Mouse (Mus musculus) kidney, embryonic 14.5 days (tissue): ENCODE measurements around the gene Lpp. TPM values are rescaled to one million over a fixed set of nuclear protein-coding genes. Genes with fewer than 3 reads are reported as not detected.

Experiments
- ATAC-seq: fragments of 200-750 bp; cut with Nextera tagmentation; 2 replicates; pipeline ENCODE4 v1.8.0; 2017; ENCODE audit warnings: moderate number of reproducible peaks, mild to moderate bottlenecking, moderate TSS enrichment, moderate library complexity; ENCODE audit not compliant: low FRiP score, low TSS enrichment
- H3K27ac ChIP-seq: fragments of 300-500 bp; sonication (generic); 2 replicates; pipeline ENCODE4 v1.5.1; 2014; ENCODE audit warnings: low read depth, mild to moderate bottlenecking, low read length, moderate library complexity, mixed read lengths
- H3K27me3 ChIP-seq: fragments of 300-500 bp; sonication (generic); 2 replicates; pipeline ENCODE4 v1.6.1; 2014; ENCODE audit warnings: mild to moderate bottlenecking, low read length; ENCODE audit not compliant: control insufficient read depth, insufficient read depth
- H3K36me3 ChIP-seq: fragments of 300-500 bp; sonication (generic); 2 replicates; pipeline ENCODE4 v1.6.1; 2014; ENCODE audit warnings: low read length, mixed read lengths; ENCODE audit not compliant: control insufficient read depth, insufficient read depth
- H3K4me1 ChIP-seq: fragments of 300-500 bp; sonication (generic); 2 replicates; pipeline ENCODE4 v1.6.1; 2014; ENCODE audit warnings: low read length, mixed read lengths; ENCODE audit not compliant: control insufficient read depth, insufficient read depth
- H3K4me2 ChIP-seq: fragments of 300-500 bp; sonication (generic); replicated peaks from 2 replicates; pipeline ENCODE4 v1.6.1; 2014; ENCODE audit warnings: low read depth, mild to moderate bottlenecking, low read length
- H3K4me3 ChIP-seq: fragments of 300-500 bp; sonication (generic); 2 replicates; pipeline ENCODE4 v1.5.1; 2014; ENCODE audit warnings: mild to moderate bottlenecking, low read length
- H3K9ac ChIP-seq: fragments of 300-500 bp; sonication (generic); 2 replicates; pipeline ENCODE4 v1.6.1; 2014; ENCODE audit warnings: low read depth, mild to moderate bottlenecking, low read length, moderate library complexity
- H3K9me3 ChIP-seq: fragments of 300-500 bp; sonication (generic); 2 replicates; pipeline ENCODE4 v1.6.1; 2016; ENCODE audit warnings: low read length; ENCODE audit not compliant: control insufficient read depth
- WGBS: fragments of 180-500 bp; shearing (Covaris S2); extraction: QIAGEN DNeasy Blood & Tissue Kit; methylation state at CpG from one replicate; pipeline ENCODE4 v1.1.7; 2014; 5-methylcytosine and 5-hydroxymethylcytosine counted together
- polyA plus RNA-seq: library from polyadenylated mRNA; unstranded; fragments of >200 nt; fragmentation: Nextera tagmentation; extraction: Ambion mirVana; gene quantifications from 2 replicates; pipeline ENCODE4 v1.2.1, GENCODE M21; 2014

The Lpp gene
- polyA plus RNA-seq, 1 experiment from 2014 or later = 49.2 TPM

GRCm38 (mm10) chr16:24567562-24567961 is 174.3 kb downstream of the Lpp start:
- WGBS = 79% methylated on average over 3 of the region's 3 CpGs
- H3K27ac ChIP-seq = no peak overlapping the region
- H3K9ac ChIP-seq = no peak overlapping the region
- H3K27me3 ChIP-seq = no peaks in the 10 kb centered on the region
- H3K4me1 ChIP-seq = 0 out of 2 replicates have a peak, but pooled peaks cover 3% of the 10 kb centered on the region
- no peaks in the 10 kb centered on the region for H3K9me3 ChIP-seq
- no peaks in the 10 kb centered on the region for H3K36me3 ChIP-seq
- no peak for ATAC-seq
- H3K4me3 ChIP-seq = no peak overlapping the region
- no peak overlapping the region for H3K4me2 ChIP-seq

- Histone ChIP-seq H3K4me3 (no peak overlapping the region), H3K4me2 (no peak overlapping the region), H3K36me3 (no peaks in the 10 kb centered on the region), H3K4me1 (0 out of 2 replicates have a peak, but pooled peaks cover 3% of the 10 kb centered on the region), H3K9ac (no peak overlapping the region), H3K27ac (no peak overlapping the region), H3K9me3 (no peaks in the 10 kb centered on the region), H3K27me3 (no peaks in the 10 kb centered on the region)
- ATAC-seq = no peak
- WGBS = 34% methylated on average over 3 of the region's 3 CpGs
Measured at GRCm38 (mm10) chr16:24568061-24568460, 174.8 kb downstream of the Lpp start.

- Histone ChIP-seq H3K9ac (no peak overlapping the region), H3K4me1 (0 out of 2 replicates have a peak, but pooled peaks cover 3% of the 10 kb centered on the region), H3K4me2 (no peak overlapping the region), H3K9me3 (no peaks in the 10 kb centered on the region), H3K27ac (no peak overlapping the region), H3K36me3 (no peaks in the 10 kb centered on the region), H3K27me3 (no peaks in the 10 kb centered on the region), H3K4me3 (no peak overlapping the region)
- ATAC-seq = no peak
- WGBS = 80% methylated on average over 5 of the region's 5 CpGs
Measured at GRCm38 (mm10) chr16:24569681-24570080, 176.4 kb downstream of the Lpp start.

GRCm38 (mm10) chr16:24576999-24577398 is 183.7 kb downstream of the Lpp start:
- 0 out of 2 replicates have a peak, but pooled peaks cover 5% of the 10 kb centered on the region for H3K4me1 ChIP-seq
- no peaks in the 10 kb centered on the region for H3K36me3 ChIP-seq
- H3K27me3 ChIP-seq = no peaks in the 10 kb centered on the region
- no peaks in the 10 kb centered on the region for H3K9me3 ChIP-seq
- H3K27ac ChIP-seq = no peak overlapping the region
- no peak for ATAC-seq
- H3K4me3 ChIP-seq = no peak overlapping the region
- no peak overlapping the region for H3K4me2 ChIP-seq
- H3K9ac ChIP-seq = no peak overlapping the region
- WGBS = 89% methylated on average over 2 of the region's 2 CpGs

GRCm38 (mm10) chr16:24577798-24578197 is 184.5 kb downstream of the Lpp start:
- no peak overlapping the region for H3K4me3 ChIP-seq
- 0 out of 2 replicates have a peak, but pooled peaks cover 5% of the 10 kb centered on the region for H3K4me1 ChIP-seq
- no peak overlapping the region for H3K9ac ChIP-seq
- WGBS = 83% methylated on average over 2 of the region's 2 CpGs
- H3K9me3 ChIP-seq = no peaks in the 10 kb centered on the region
- H3K4me2 ChIP-seq = no peak overlapping the region
- H3K27ac ChIP-seq = no peak overlapping the region
- H3K27me3 ChIP-seq = no peaks in the 10 kb centered on the region
- no peak for ATAC-seq
- no peaks in the 10 kb centered on the region for H3K36me3 ChIP-seq

GRCm38 (mm10) chr16:24582847-24583246 is 189.5 kb downstream of the Lpp start:
- no peak overlapping the region for H3K4me2 ChIP-seq
- no peaks in the 10 kb centered on the region for H3K27me3 ChIP-seq
- H3K36me3 ChIP-seq = no peaks in the 10 kb centered on the region
- H3K9me3 ChIP-seq = no peaks in the 10 kb centered on the region
- H3K4me1 ChIP-seq = no peaks in the 10 kb centered on the region
- no peak overlapping the region for H3K4me3 ChIP-seq
- ATAC-seq = no peak
- H3K9ac ChIP-seq = no peak overlapping the region
- 95% methylated on average over 2 of the region's 2 CpGs for WGBS
- no peak overlapping the region for H3K27ac ChIP-seq

GRCm38 (mm10) chr16:24593535-24593934 is 200.2 kb downstream of the Lpp start:
- Histone ChIP-seq H3K27ac (no peak overlapping the region), H3K4me2 (no peak overlapping the region), H3K4me1 (no peaks in the 10 kb centered on the region), H3K4me3 (no peak overlapping the region), H3K9ac (no peak overlapping the region), H3K36me3 (no peaks in the 10 kb centered on the region), H3K27me3 (no peaks in the 10 kb centered on the region), H3K9me3 (no peaks in the 10 kb centered on the region)
- no peak for ATAC-seq
- 84% methylated on average over 4 of the region's 4 CpGs for WGBS

GRCm38 (mm10) chr16:24594508-24594907 is 201.2 kb downstream of the Lpp start:
- 87% methylated on average over 5 of the region's 5 CpGs for WGBS
- Histone ChIP-seq H3K4me2 (no peak overlapping the region), H3K4me1 (no peaks in the 10 kb centered on the region), H3K36me3 (no peaks in the 10 kb centered on the region), H3K4me3 (no peak overlapping the region), H3K9me3 (no peaks in the 10 kb centered on the region), H3K27ac (no peak overlapping the region), H3K27me3 (no peaks in the 10 kb centered on the region), H3K9ac (no peak overlapping the region)
- ATAC-seq = no peak

GRCm38 (mm10) chr16:24595493-24595892 is 202.2 kb downstream of the Lpp start:
- H3K9me3 ChIP-seq = no peaks in the 10 kb centered on the region
- H3K36me3 ChIP-seq = no peaks in the 10 kb centered on the region
- ATAC-seq = no peak
- no peak overlapping the region for H3K27ac ChIP-seq
- no peaks in the 10 kb centered on the region for H3K4me1 ChIP-seq
- H3K4me2 ChIP-seq = no peak overlapping the region
- no peak overlapping the region for H3K9ac ChIP-seq
- H3K4me3 ChIP-seq = no peak overlapping the region
- H3K27me3 ChIP-seq = no peaks in the 10 kb centered on the region
